Mouse (Mus musculus): ENCODE data around the gene Ppp1r9b.

GRCm38 (mm10) chr11:95046980-95047680, 56.3 kb downstream of the Ppp1r9b start:
- TF ChIP-seq POLR2A (IDR thresholded peaks at IDR 0.05; ENCODE audit: control insufficient read depth, low read depth, low read length) = no peak
- peak; percentile 70; the same call in 1 of the 2 replicates for TF ChIP-seq CTCF (IDR thresholded peaks at IDR 0.05; ENCODE audit: control insufficient read depth, insufficient read depth, insufficient replicate concordance, low read depth, low read length)

Measured in testis, adult 2 months (tissue).